Mouse (Mus musculus): Measurements from ENCODE around the gene Etfrf1.

- TF ChIP-seq POLR2A (IDR thresholded peaks at IDR 0.05; ENCODE audit: low read depth, low read length) (no peak), CTCF (IDR thresholded peaks at IDR 0.05; ENCODE audit: borderline replicate concordance, insufficient read depth, low read length) (no peak)
Measured at GRCm38 (mm10) chr6:145246841-145247240, 35.9 kb downstream of the Etfrf1 start.
